ENCODE assay signal across 22 mouse cellular contexts in genomic region chr15:77988541-77988940, GRCm38 (mm10). TPM values are rescaled to one million over a fixed set of nuclear protein-coding genes. Genes with fewer than 3 reads are reported as not detected.
DNase-seq lines count a peak whose midpoint lies in the region; ATAC-seq and TF ChIP-seq lines count a peak whose summit lies in the region.
"Had no signal": no experiment of that assay in that cellular context is flagged by ENCODE, and none has a peak within 500 bp of the region (broad histone marks: within the 10 kb centered on the region; RNA-seq: fewer than 3 reads in every experiment).

No protein-coding gene starts in this region.

- no peak for TF ChIP-seq CTCF in gastrocnemius, adult 2 months (IDR thresholded peaks at IDR 0.05)
- TF ChIP-seq CTCF in brain, embryonic 14.5 days (IDR thresholded peaks at IDR 0.05; ENCODE audit: borderline replicate concordance, extremely low read depth, insufficient read depth, insufficient read length) = no peak

- DNase-seq in gastrocnemius, adult 2 months = peak; percentile 41
- DNase-seq in gastrocnemius, postnatal 4 days (ENCODE audit: low spot score in 2 of 2) = no peak
- peak; percentile 46 for DNase-seq in right cerebral cortex, adult 18-20 months
- DNase-seq in right cerebral cortex, postnatal 4 days = no peak
- peak; percentile 62 to 72 for DNase-seq in adrenal gland, adult 18-20 months (ENCODE audit: low spot score in 2 of 2)
- DNase-seq in brain, embryonic 14.5 days (ENCODE audit: low read depth) = peak; percentile 15
- DNase-seq: cerebellum, adult 18-20 months; forebrain, postnatal 0 days; heart, adult 11 months; heart, postnatal 36 days; kidney, adult 8-10 months; kidney, postnatal 4 days; liver; liver, postnatal 0 days; lung, postnatal 14 days; retina, postnatal 1 day had no signal

- no peak overlapping the region for H3K4me3 ChIP-seq in gastrocnemius, adult 2 months
- H3K4me3 ChIP-seq: embryonic facial prominence, embryonic 12.5 days; heart, embryonic 13.5 days; midbrain, embryonic 10.5 days; neural tube, embryonic 13.5 days had no signal

- intact Hi-C loops in gastrocnemius, adult 2 months (cut with DNase I) = no loop called here

- H3K27ac ChIP-seq in gastrocnemius, adult 2 months = no peak overlapping the region
- H3K27ac ChIP-seq: embryonic facial prominence, embryonic 12.5 days; heart, embryonic 13.5 days; midbrain, embryonic 10.5 days; neural tube, embryonic 13.5 days had no signal

- no peak for TF ChIP-seq POLR2A in brain, embryonic 14.5 days (IDR thresholded peaks at IDR 0.05; ENCODE audit: borderline replicate concordance, extremely low read depth, insufficient read depth, insufficient read length, poor library complexity, severe bottlenecking)

- no peak for ATAC-seq in megakaryocyte-erythroid progenitor cell, adult 5-6 weeks (replicated peaks; ENCODE audit: low FRiP score, low TSS enrichment, poor library complexity, severe bottlenecking)
- no peak for ATAC-seq in erythroid progenitor cell, adult 5-6 weeks (replicated peaks; ENCODE audit: low FRiP score, poor library complexity, severe bottlenecking)
- ATAC-seq: forebrain, postnatal 0 days; liver, postnatal 0 days had no signal

RNA-seq across cellular contexts. Expression of gene Eif3d, which starts 17.9 kb away (rescaled TPM):
- total RNA-seq in gastrocnemius, adult 2 months (2021) = 10 to 100 TPM; 57.7 to 63.5 TPM
- total RNA-seq in gastrocnemius, postnatal 4 days (2021) = 100 to 1,000 TPM; 115 to 120 TPM
- 100 to 1,000 TPM; 149 to 156 TPM for total RNA-seq in adrenal gland, adult 18-20 months (2021)
- polyA plus RNA-seq in brain, embryonic 14.5 days (2012; rRNA removed) = 202 and 208 TPM in 2 replicates
- 308 and 313 TPM in 2 replicates for total RNA-seq in megakaryocyte-erythroid progenitor cell, adult 5-6 weeks (2014; fragmentation: Nextera tagmentation)
- 315 and 357 TPM in 2 replicates for total RNA-seq in megakaryocyte-erythroid progenitor cell, adult 5-6 weeks (2017)
- 85.1 and 85.8 TPM in 2 replicates for total RNA-seq in erythroid progenitor cell, adult 5-6 weeks (2015; ENCODE audit: low replicate concordance)
- 66.9 and 68.2 TPM in 2 replicates for total RNA-seq in erythroid progenitor cell, adult 5-6 weeks (2017; ENCODE audit: low replicate concordance)

RNA-seq across cellular contexts. Expression of gene Foxred2, which starts 32.0 kb away (rescaled TPM):
- under 1 TPM; 0.43 to 0.84 TPM for total RNA-seq in gastrocnemius, adult 2 months (2021)
- 1 to 10 TPM; 1.4 to 1.5 TPM for total RNA-seq in gastrocnemius, postnatal 4 days (2021)
- total RNA-seq in adrenal gland, adult 18-20 months (2021) = 1 to 10 TPM; 2.8 to 3.5 TPM
- polyA plus RNA-seq in brain, embryonic 14.5 days (2012; rRNA removed) = 18.0 and 23.7 TPM in 2 replicates
- total RNA-seq in megakaryocyte-erythroid progenitor cell, adult 5-6 weeks (2014; fragmentation: Nextera tagmentation) = 8.0 and 9.6 TPM in 2 replicates
- 5.4 and 9.3 TPM in 2 replicates for total RNA-seq in megakaryocyte-erythroid progenitor cell, adult 5-6 weeks (2017)
- 3.4 and 4.3 TPM in 2 replicates for total RNA-seq in erythroid progenitor cell, adult 5-6 weeks (2015; ENCODE audit: low replicate concordance)
- total RNA-seq in erythroid progenitor cell, adult 5-6 weeks (2017; ENCODE audit: low replicate concordance) = 1.2 and 1.4 TPM in 2 replicates

RNA-seq across cellular contexts. Expression of gene Txn2, which starts 59.7 kb away (rescaled TPM):
- 100 to 1,000 TPM; 189 to 247 TPM for total RNA-seq in gastrocnemius, adult 2 months (2021)
- 100 to 1,000 TPM; 152 to 157 TPM for total RNA-seq in gastrocnemius, postnatal 4 days (2021)
- total RNA-seq in adrenal gland, adult 18-20 months (2021) = 100 to 1,000 TPM; 544 to 611 TPM
- polyA plus RNA-seq in brain, embryonic 14.5 days (2012; rRNA removed) = 163 and 168 TPM in 2 replicates
- 335 and 427 TPM in 2 replicates for total RNA-seq in megakaryocyte-erythroid progenitor cell, adult 5-6 weeks (2014; fragmentation: Nextera tagmentation)
- total RNA-seq in megakaryocyte-erythroid progenitor cell, adult 5-6 weeks (2017) = 80.6 and 101 TPM in 2 replicates
- total RNA-seq in erythroid progenitor cell, adult 5-6 weeks (2015; ENCODE audit: low replicate concordance) = 151 and 152 TPM in 2 replicates
- 30.3 and 35.2 TPM in 2 replicates for total RNA-seq in erythroid progenitor cell, adult 5-6 weeks (2017; ENCODE audit: low replicate concordance)

Comparison
In these comparisons a context has a peak if more than half of its experiments do, and no peak if none do; other contexts are left out.
1. DNase-seq: peak in gastrocnemius, adult 2 months (single experiment), right cerebral cortex, adult 18-20 months (single experiment), adrenal gland, adult 18-20 months (2 of 2) and brain, embryonic 14.5 days (single experiment); none in gastrocnemius, postnatal 4 days (0 of 2) and right cerebral cortex, postnatal 4 days (single experiment).